Mouse (Mus musculus): ENCODE results near the gene Golga3.

The Golga3 gene

DNA sequence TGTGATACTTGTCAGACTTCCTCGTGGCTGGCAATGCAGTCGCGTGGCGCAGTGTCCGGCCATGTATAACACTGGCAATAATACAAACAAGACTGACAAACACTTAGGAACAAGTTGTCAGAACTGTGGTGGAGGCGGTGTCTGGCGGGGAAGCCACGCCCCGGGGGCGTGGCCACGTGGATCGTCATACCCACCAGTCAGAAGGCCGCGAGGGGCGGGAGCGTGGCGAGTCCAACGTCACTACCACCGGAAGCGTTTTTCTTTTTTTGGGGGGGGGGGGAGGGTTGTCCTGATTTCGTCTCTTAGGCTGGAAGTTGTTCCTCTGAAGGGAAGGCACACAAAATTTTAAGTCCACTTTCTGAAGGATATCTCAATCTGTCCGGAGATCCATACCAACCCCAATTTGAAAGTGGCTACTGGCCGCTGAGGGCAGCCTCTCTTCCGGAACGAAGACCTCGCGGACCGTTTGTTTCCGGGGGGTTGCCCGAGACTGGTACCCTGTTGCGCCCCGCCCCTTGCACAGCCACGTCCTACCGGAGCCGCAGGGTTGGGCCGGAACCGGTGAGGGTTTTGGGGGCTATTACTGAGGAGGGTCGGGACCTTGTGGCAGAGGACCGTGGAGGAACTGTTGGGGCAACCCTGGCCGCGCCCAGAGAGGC is at the start of gene Golga3:
Gene Golga3, plus strand, starts transcription at position 340 of the 659 bp plus-strand sequence.
- DNase-seq (ENCODE audit: extremely low spot score, low spot score): peak; percentile 88

DNA sequence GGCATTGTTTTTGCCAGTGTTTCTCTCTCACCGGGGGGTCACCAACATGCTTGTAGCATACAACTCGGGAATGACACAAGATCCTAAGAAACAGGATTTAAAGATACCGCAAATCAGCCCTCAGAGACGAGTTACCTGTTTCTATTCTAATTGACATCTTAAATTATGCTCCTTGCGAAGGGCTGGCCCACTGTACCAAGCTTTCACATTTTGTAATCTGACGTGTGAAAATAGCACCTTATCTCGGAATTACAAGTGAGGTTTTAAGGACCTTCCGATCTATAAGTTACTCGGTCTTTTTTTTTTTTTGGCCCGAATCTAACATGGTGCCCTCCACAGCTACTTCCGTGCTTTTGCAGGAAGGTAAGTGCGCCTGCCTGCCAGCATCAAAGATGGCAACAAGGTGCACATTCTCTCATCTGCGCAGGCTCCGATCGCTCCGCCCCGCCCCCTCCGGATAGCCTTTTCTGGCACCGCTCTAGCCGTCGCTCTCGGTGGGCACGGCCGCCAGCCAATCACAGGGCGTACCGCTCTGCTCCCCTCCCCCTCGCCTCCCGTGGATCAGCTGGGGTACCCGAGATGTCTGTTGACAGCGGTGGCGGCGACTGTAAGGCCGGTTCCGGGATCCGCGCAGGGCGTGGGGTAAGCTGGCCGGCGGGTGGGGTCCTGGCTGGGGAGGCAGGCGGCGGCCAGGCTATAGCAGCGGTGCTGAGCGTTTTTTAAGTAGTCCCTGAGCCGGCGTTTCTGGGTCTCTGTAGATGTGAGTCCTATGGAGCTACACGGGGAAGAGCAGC is 41.0 kb upstream of the Golga3 start, which contains the start of gene Chfr:
Gene Chfr, plus strand, starts transcription at position 550 of the 794 bp plus-strand sequence.
- peak; percentile 98 for DNase-seq (ENCODE audit: extremely low spot score, low spot score)

DNA sequence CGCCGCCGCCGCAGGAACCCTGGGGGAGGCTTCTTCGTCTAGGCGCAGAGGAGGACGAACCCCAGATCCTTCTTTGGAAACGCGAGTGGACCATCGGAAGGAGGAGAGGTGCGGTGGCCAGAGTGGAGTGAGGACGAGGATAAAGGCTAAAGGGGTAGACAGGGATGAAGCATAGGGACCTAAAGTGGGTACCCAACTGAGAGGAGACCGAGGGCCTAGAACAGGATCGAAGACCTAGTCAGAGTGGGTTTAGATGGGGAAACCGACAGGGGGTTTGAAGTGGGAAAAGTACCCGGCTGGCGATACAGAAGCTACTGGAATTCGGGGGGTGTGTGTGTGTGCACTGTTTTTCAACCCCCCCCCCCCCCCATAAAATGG is 40.4 kb upstream of the Golga3 start:
- no peak for DNase-seq (ENCODE audit: extremely low spot score, low spot score)

DNA sequence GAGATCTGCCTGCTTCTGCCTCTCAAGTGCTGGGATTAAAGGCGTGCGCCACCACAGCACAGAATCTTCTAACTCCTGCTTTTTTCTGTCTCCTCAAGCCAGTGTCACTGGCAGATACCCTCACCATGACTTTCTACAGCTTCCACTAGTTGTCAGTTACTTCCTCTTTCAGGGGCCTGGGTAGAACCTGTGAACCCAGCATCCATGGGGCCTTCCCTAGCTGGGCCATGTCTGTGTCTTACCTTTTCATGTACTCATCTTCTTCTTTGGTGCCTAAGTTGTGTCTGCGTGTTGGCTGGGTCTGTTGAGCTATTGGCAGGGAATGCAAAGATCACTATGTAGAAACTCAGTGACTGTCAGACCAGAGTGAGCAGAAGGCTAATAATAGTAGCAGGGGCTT is 38.7 kb upstream of the Golga3 start:
- no peak for DNase-seq (ENCODE audit: extremely low spot score, low spot score)

DNA sequence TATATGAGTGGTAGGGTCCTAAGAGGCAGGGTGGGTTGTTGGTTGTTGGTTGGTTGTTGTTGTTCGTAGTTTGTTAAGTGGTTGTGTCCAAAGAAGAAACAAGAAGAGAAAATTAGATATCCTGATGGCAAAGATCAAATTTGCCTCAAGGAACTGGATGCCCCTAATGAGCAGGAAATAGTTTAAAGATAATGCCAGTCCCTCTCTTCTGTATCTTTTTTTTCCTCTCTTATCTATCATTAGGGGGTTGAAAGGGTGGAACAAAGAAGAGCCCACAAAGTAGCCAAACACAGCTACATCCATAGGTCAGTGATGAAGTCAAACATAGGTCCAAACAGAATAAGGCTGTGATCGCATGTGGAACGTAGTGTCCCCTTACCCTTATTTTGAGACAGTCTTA is 37.2 kb upstream of the Golga3 start:
- no peak for DNase-seq (ENCODE audit: extremely low spot score, low spot score)

DNA sequence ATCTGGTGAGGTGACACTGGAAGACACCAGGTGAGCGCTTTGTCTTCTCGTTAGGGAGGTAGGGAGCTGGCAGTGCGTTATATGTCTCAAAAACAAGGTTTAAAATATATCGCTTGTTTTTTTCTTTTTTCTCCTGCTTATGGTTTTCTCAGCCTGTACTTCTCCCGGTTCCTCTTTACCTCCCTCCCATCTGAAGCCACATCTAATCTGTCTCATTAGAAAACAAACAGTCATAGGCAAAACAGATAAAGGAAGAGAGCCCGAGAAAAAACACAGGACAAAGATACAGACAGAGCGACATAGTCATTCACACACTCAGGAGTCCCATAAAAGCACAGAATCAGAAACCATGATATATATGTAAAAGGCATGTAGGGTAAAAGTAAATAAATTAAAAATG is 36.1 kb upstream of the Golga3 start:
- no peak for DNase-seq (ENCODE audit: extremely low spot score, low spot score)

DNA sequence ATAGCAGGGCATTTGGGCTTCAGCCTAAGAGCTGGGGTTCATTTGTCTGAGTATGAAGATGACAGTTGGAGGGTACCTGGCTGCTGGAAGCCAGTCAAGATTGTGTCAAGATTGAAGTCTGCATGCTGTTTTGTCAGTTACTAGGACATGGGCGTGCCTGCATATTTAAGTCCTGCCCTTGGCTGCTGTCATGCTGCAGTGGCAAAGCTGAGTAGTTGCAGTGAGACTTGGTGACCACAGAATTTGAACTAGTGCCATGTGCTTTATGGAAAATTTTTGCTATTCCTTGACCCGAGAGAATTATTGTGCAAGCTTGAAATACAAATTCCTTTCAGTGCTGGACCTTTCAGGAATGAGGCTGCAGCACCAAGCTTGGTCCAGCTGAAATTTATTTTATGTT is 34.2 kb upstream of the Golga3 start:
- no peak for DNase-seq (ENCODE audit: extremely low spot score, low spot score)

DNA sequence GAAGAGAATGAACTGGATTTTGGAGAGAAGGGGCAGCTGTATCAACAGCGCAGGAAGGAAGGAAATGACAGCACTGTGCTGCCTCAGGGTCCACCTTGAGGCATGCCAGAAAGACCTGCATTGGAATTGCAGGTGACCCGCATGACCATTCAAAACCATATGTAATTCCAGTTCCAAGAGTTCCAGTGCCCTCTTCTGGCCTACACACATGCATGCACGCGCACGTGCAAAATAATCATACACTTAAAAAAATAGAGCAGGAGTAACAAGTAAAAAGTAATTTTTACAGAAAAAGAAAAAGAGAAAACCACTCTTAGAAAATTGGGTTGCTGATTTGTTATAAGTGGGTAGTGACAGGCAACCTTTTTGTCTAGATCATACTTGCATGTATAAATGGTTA is 33.5 kb upstream of the Golga3 start:
- no peak for DNase-seq (ENCODE audit: extremely low spot score, low spot score)

DNA sequence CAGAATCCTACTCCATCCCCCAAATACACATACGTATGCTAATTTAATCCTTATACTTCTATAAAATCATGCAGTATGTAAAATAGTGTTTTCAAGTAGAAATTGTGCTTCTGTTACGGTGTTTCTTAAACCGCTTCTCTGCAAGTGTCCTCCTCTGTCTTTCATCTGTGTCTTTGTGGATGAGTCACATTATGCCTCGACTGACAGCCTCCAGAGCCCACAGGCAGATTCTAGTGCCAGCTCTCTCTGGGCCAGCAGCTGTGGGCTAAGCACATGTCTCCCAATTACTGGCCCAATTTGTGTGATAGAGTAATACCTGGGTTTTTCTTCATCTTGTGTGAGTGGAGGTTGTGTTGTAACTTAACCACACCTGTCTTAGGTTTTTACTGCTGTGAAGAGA is 7.1 kb upstream of the Golga3 start:
- no peak for DNase-seq (ENCODE audit: extremely low spot score, low spot score)

DNA sequence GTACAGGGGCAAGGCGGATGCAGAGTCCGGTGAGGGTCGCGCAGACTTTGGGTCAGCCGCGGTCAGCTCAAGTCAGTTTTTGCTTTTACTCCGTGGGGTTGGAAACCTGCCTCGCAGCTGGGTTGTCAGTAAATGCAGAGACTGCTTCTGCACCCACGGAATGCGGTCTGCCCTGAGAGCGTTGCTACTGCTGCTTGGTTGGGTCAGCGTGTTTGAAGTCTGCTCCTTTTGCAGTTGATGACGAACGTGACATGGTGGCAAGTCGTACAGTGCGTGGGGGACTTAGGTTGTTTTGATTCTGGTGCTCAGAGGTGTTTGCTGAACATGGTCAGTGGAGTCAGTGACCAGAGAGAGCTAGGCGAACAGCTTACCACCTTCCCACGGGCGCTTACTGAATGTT is 520 bp downstream of the Golga3 start:
- no peak for DNase-seq (ENCODE audit: extremely low spot score, low spot score)

DNA sequence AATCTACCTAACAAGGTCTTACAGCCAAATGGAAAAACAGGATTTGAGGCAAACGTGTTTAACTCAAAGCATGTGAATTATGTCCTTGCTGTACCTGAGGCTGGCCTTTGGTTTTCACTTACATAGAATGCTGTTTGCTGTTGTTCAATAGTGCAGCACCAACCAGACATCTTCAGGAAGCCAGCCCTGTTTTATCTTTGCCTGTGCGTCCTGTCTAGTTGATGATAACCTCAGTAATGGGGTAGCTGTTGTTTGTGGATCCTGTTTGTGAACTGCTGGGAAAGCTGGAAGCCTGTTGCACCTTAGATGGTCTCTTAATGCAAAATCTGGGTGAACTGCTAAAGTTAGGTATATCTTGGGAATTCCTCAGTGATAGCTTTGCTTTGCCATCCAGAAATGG is 2.1 kb downstream of the Golga3 start:
- DNase-seq (ENCODE audit: extremely low spot score, low spot score): no peak

DNA sequence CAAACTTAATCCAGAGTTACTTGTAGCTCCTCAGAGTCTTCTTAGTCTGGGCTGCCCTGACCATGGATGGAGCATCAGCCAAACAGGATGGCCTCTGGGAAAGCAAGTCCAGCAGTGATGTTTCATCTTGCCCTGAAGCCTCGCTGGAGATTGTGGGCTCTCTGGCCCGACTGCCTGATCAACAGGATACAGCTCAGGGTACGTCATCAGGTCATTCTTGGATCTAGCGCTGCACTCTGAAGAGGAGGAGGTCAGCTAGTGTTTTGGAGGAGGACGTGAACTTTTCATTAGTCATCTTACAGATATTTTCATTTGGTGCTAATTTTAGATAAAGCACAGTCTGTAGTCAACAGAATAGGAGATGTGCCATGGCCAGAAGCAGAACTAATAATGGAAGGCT is 5.2 kb downstream of the Golga3 start:
- no peak for DNase-seq (ENCODE audit: extremely low spot score, low spot score)

DNA sequence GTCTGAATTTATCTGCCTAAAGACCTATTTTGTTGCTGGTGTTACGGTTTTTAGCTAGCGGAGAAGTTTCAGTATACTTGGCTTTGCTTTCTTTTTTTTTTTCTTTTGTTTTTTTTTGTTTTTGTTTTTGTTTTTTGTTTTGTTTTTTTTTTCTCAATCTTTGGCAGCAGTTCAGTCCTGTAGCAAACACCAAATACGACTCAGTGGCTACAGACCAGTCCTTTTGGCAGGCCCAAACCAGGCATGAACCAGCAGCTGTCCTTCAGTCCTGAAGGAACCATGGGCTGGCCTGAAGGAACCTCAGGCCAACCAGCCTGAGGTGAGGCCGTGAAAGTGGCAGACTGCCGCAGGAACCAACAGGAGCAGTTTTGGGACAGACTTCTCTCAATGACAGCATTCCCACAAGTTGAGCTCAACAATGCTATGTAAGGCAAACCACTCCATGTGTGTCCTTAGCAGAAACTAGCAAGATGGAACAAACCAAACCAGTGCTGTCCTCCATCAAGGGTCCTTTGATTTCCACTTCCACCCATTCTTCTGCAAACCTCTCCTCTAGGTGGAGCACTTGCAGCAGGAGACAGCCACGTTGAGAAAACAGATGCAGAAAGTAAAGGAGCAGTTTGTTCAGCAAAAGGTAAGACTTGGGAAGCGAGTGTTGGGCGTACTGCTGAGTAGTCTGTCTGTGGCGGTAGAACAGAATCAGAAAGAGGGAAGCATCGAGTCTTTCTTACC is 26.8 kb downstream of the Golga3 start:
- no peak for DNase-seq (ENCODE audit: extremely low spot score, low spot score)

DNA sequence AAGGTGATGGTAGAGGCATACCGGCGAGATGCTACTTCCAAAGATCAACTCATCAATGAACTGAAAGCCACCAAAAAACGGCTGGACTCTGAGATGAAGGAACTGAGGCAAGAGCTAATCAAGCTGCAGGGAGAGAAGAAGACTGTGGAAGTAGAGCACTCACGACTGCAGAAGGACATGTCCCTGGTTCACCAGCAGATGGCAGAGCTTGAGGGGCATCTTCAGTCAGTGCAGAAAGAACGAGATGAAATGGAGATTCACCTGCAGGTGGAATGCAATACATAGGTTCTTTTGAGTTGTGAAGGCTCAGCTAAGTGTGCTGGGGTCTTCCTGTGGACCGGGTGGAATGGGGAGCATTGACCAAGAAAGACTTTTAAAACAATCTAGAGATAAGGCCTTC is 28.3 kb downstream of the Golga3 start:
- no peak for DNase-seq (ENCODE audit: extremely low spot score, low spot score)

DNA sequence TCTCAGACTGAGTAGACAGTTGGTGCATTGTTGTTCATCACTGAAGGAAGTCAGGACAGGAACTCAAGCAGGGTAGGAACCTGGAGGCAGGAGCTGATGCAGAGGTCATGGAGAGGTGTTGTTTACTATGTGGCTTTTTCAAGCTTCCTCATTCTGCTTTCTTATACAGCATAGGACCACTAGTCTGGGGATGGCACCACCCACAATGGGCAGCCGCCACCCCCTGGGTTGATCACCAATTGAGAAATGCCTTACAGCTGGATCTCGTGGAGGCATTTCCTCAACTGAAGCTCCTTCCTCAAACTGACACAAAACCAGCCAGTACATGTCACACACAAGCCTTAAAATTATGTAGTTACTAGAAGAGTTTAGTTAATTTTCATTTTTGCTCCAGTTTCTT is 34.8 kb downstream of the Golga3 start:
- DNase-seq (ENCODE audit: extremely low spot score, low spot score): no peak

DNA sequence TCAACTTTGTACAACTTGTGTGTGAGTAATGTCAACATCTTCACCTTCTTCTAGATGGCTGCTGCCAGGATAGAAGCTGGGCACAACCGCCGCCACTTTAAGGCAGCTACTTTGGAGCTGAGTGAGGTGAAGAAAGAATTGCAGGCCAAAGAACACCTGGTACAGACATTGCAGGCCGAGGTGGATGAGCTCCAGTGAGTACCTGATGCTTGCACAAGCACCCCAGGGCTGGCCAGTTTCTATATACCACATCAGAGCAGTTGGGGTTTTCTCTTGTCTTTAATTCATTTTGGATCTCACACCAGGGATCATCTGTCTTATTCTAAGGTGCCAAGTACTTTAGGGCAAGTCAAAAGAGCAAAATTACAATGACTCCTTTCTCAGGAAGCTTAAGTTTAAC is 40.3 kb downstream of the Golga3 start:
- DNase-seq (ENCODE audit: extremely low spot score, low spot score): no peak

DNA sequence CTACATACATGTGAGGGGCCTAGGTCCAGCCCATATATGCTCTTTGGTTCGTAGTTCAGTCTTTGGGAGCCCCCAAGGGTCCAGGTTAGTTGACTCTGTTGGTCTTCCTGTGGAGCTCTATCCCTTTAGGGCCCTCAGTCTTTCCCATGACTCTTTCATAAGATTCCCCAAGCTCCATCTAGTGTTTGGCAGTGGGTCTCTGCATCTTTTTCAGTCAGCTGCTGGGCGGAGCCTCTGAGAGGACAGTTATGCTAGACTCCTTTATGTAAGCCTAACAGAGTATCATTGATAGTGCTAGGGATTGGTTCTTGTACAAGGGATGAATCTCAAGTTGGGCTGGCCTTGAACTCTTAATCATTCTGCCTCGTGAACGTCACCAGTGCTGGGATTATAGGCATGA is 43.8 kb downstream of the Golga3 start:
- DNase-seq (ENCODE audit: extremely low spot score, low spot score): no peak

DNA sequence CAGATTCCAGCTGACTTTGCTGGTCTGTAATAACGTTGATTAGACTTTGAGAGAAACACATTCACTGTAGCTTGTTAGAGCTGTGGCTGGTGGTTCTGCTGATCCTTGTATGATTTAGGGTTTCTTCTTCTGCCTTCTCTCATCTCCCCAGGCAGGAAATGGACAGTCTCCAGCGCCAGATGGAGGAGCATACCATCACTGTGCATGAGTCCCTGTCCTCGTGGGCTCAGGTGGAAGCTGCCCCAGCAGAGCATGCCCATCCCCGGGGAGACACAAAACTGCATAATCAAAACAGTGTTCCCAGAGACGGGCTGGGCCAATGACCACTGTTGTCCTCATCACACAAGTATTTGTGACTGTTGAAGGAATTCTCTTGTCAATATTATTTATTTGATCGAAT is 46.3 kb downstream of the Golga3 start:
- DNase-seq (ENCODE audit: extremely low spot score, low spot score): no peak

DNA sequence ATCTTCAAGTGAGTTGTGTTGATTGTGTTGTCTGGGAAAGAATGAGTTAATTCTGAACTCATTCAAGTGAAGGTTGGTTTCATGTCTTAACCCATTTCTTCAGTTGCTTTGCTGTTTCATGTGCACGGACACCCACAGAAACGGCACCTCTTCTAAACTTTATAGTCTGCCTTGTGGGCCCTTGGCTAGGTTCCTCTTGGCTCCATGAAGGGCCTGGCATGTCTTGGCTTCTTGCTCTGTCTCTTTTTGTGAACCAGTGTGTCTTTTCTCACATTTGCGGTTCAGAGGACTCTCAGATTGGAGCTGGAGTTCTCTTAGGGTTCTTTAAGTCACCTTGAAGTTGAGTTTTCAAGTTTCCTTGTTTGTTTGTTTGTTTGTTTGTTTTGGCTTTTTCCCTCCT is 48.6 kb downstream of the Golga3 start:
- no peak for DNase-seq (ENCODE audit: extremely low spot score, low spot score)

DNA sequence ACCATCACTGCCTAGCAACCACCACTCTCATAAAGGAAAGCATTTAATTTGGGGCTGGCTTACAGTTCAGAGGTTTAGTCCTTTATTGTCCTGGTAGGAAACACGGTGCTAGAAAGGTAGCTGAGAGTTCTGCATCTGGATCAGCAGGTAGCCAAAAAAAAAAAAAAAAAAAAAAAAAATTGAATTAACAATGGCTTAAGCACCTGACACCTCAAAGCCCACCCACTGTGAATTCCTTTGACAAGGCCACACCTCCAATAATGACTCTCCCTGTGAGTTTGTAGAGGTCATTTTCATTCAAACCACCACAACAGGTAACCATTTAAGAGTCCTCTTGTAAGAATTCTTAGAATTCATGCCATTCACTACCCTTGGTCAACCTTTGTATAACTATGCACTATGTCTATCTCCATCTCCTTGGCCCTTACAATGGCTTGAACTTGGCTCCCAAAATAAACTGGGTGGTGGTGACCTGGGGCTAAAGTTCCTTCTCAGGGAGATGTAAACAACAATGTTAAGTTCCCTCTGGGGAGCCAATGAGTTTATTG is 50.9 kb downstream of the Golga3 start:
- no peak for DNase-seq (ENCODE audit: extremely low spot score, low spot score)

DNA sequence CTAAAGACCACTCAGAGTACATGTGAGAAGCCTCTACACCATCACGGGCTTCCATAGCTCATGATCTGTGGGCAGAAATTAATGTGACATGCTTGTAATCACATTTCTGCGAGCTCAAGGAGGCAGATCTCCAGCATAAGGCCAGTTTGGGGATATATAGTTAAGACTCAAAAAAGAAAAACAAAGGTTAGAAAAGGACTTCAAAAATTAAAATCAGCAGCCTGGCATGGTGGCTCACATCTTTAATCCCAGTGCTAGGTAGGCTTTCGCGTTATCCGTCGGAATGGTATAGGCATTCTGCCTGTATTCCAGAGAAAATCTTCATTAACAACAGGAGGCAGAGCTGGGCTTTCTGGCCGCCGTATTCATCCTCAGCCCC is 53.9 kb downstream of the Golga3 start:
- DNase-seq (ENCODE audit: extremely low spot score, low spot score): no peak

DNA sequence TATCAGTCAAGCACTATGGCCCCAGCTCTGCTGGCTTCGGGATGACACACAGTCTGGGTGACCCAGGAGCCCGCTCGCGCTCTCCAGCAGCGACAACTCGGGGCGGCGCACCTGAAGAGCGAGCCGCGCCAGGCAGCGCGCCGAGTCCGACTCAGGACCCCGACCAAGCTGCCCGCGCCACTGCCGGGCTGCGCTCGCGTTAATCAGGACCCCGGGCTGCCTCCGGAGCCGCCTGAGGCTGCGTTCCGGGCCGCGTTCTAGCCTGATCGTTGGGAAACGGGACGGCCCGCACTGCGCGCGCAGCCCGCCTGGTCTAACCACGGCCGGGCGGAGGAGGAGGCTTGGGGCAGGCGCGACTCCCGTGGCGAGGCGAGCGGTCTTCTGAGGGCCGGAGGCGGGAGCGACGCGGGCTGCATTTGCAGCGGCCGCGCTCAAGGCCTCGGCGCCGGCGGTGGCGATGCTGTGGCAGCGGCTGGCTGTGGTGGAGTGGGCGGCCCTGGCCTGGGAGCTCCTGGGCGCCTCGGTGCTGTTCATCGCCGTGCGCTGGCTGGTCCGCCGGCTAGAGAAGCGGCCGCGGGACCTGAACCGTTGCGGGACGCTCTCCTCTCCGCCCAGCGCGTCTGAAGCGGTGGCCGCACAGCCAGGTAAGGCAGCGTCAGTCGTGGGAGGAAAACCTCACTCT is 54.4 kb downstream of the Golga3 start, which contains the start of gene Ankle2:
Gene Ankle2, plus strand, starts transcription at position 225 of the 682 bp plus-strand sequence.
- DNase-seq (ENCODE audit: extremely low spot score, low spot score): peak; percentile 95
